Mouse (Mus musculus): ENCODE measurements around the gene Mblac2.

DNA sequence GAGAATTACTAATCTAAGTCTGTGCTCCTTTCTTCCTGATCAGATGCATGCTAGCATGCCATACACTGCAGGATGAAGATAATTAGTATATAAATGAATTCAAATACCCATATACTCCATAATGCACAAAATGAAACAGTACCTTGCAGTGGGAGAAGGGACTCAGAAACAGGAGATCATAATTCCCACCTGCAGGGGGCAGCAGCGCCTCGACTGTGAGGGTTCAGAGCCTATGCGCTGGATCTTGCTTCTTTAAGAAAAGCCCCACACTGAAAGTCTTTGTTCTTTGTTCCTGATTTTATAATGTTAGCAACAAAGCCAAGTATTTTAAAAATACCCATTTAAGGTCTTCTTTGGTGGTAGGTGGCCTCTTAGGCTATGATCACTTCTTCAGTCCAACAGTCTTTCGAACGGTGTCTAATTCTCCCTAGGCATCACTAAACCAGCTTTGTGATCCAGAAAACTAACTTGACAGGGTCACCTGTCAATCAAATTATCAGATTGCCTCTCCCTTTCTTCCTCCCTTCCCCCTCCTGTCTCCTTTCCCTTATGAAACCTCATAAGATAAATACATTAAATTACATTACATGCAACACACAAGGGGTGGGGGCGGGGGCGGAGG lies 56.0 kb downstream of the Mblac2 start:
- peak; percentile 64 for TF ChIP-seq SMC3 (IDR thresholded peaks at IDR 0.05; ENCODE audit: low read depth, low read length)
- no peak for TF ChIP-seq ZMIZ1 (IDR thresholded peaks at IDR 0.05; ENCODE audit: low read depth, low read length)
- TF ChIP-seq MAFK (IDR thresholded peaks at IDR 0.05; ENCODE audit: insufficient replicate concordance, low read length), result no peak
